Mouse (Mus musculus): ENCODE measurements around the gene Zfc3h1.

DNA sequence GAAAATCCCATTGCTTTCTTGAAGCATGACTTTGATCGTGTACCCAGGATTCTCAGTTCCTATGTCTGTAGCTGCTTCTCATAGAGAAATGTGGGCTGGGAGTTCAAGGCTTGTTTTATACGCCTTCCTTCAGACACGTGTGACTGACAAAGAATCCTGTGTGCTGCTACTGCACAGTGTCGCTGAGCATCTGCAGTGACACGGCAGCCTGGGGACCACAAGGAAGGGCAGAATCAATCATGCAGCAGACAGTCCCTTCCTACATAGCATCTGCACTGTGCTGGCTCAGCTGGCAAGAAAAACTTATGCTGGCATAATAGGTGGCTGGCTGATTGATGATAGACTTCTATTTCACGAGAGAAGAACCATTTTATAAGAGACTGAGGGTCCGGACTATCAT is 80.3 kb downstream of the Zfc3h1 start:
- TF ChIP-seq GATA1 (IDR thresholded peaks at IDR 0.05; ENCODE audit: borderline replicate concordance, low read length) (no peak), CTCF (IDR thresholded peaks at IDR 0.05; ENCODE audit: low read depth, low read length) (no peak), POLR2AphosphoS5 (IDR thresholded peaks at IDR 0.05; ENCODE audit: insufficient replicate concordance, low read depth, low read length) (no peak), GATA2 (IDR thresholded peaks at IDR 0.05; ENCODE audit: borderline replicate concordance, low read depth, low read length) (no peak), TAL1 (conservative IDR thresholded peaks at IDR 0.05; ENCODE audit: low read depth, low read length) (no peak)
